Mouse (Mus musculus) adrenal gland, postnatal 4 days (tissue): Measurements from ENCODE around the gene Olfr686. TPM values are rescaled to one million over a fixed set of nuclear protein-coding genes. Genes with fewer than 3 reads are reported as not detected.

Experiments used
- DNase-seq, 2 experiments: peaks; one replicate each; pipeline ENCODE4 v3.0.0; 2021 to 2022; ENCODE audit warnings: low spot score in 2 of 2, mixed read lengths in 2 of 2
- long read RNA-seq, 2 experiments: library from polyadenylated mRNA; stranded (forward); transcript quantifications; one replicate each; pipeline ENCODE4 v2.0.0; 2021
- total RNA-seq, 2 experiments: library from RNA; stranded (reverse); gene quantifications; 2 replicates each; pipeline ENCODE4 v1.2.3; 2021

The Olfr686 gene
- not detected for total RNA-seq
- long read RNA-seq, experiment 1 = 0 reads
- long read RNA-seq, experiment 2 = 0 reads

DNA sequence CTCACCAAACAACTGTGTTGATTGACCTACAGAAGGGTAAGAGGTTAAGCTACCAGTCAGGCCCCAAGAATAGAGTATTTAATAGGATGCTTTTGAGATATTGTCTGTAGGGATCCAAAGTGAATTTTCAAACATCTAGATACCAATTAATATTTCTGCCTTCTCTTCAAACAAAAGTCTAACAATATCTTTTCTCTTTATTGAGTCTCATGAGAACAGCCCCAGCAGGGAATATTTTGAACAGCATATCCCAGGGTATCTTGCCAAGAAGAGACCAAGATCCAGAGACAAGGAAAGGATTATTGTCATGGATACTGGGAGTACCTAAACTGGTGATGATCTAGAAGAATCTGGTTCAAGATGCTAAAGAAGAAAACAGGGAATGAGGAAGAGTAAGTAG lies at the start of gene Olfr686:
TSS of gene Olfr686 (minus strand) at position 101 of the 400 bp plus-strand sequence.
- DNase-seq = no peak

DNA sequence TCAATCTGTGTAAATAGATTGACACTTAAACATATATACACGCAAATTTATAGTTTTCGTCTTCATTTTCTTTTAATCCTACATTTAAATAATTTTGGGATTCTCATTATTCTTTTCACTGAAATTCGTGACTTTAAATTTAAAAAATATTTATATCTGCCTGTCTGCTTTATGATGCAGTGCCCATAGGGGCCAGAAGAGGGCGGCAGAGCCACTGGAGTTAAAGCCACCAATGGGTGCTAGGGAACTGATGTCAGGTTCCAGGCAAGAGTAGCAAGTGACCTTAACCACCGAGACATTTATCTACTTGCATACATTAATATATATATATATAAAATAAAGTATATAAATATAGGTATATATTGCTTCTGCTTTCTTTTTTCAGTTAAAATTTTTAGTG lies 49.4 kb upstream of the Olfr686 start:
- no peak for DNase-seq

DNA sequence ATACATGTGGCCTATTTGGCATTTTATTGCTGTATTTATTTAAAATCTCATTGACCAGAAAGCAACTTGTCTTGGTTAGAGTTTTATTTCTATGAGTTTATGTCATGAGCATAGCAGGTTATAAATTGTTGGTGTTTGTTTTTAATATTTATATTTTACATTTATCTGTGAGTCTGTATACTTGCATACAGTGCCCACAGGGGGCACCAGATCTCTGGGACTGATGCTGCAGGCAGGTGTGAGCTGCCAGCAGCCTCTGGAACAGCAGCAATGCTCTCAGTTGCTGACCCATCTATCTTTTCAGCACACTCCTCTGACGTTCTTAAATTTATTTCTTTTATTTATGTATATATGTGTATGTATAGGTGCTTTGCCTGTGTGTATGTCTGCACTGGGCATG lies 40.9 kb upstream of the Olfr686 start:
- no peak for DNase-seq

DNA sequence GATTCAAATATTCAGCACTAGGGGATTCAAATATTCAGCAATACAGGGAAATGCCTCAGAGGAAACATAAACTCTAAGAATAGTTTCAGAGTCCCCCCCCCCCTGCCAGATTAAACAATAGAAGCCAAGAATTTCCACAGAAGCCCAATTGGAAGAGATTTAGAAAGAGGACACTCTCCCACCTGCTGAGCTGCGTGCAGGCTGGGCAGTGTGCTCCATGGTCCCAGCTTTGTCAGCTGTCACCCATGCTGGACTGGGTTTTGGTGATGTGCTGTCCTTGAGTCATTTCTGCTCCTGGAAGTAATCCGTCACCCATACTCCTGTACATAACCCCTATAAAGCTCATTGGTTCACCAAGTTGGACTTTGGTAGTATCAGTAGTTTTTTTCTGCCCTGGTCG lies 40.4 kb upstream of the Olfr686 start:
- no peak for DNase-seq

DNA sequence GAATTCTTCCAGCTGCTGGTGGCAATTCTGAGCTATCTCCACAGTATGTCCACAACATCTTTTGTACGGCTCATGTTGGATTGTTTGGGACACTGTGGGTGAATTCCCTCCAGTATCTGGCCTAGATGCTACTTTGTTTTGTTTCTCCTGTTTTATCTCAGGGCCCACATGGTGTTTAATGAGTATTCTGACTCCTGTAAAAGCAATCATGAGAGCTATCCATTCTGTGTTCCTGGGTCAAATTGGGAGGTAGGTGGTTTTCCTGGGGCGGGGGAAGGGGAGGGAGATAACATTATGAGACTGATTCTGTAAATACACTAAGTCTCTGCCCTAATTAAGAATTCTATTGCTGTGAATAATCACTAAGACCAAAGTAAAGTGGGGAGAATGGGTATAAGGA lies 22.1 kb upstream of the Olfr686 start:
- no peak for DNase-seq

DNA sequence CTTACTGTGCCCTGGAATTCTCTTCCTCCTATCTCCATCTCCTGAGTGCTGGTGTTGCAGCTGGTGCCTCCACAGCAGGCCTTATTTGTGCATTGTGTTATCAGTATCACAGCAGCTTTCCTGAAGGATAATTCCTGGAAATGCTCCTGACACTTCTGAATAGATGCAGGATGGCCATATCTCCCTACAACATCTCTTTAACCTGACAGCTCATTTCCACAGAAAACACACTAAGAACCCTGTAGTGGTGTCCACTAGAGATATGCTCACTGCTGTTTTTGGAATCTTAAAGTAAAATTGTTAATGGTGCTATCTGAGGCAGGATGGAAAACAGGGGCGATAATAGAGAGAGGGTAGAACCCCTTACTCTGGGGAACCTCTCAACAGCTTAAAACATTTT lies 20.9 kb upstream of the Olfr686 start:
- no peak for DNase-seq

DNA sequence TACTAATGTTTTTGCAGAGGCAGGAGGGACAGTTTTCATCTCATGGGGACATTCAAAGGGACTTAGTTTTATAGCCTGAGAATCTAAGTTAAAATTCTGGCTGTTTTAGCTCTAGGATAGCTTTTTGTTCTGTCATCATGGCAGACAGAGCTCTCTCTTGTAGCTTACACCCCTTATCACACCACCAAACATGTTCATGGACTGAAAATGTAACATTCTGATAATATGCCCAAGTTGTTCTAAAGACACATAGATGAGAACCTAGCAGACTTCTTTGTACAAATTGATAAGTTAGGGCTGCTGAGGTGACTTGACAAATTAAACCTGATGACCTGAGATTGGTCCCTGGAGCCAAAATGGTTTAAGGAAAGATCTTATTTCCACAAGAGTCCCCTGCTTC lies 19.4 kb upstream of the Olfr686 start:
- no peak for DNase-seq

DNA sequence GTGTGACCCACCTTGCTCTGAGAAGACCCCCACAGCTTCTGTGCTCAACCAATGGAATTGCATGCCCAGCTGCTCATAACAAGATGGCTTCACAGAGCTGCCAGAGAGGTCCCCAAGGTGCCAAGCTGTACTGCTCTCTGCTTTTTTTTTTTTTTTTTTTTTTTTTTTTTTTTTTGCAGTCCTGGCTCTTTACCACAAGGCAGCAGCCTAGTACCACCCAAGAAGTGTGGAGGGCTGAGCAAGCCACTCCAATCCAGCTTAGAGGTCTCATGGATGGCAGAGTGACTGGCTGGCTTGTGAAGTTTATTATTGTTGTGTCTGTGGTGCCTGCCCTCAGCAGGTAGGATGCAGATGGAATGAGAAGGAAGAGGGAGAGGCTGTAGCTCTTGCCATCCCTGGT lies 18.8 kb upstream of the Olfr686 start:
- no peak for DNase-seq

DNA sequence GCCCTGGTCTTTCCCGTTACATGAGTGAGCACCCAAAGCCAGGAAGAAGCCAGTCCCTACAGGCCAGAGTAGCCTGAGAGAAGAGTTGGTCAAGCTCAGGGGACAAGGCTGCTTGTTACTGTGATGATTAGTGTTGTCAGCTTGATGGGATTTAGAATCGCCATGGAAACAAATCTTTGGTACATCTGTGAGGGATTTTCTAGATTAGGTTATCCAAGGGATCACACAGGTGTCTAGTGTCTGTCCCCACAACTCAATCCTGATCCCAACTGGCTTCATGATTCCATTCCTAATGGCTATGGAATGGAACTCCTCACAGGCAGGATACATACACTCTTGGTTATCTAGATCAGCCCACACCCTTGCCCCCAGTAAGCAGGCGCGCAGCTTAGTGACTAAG lies 11.0 kb upstream of the Olfr686 start:
- DNase-seq = no peak

DNA sequence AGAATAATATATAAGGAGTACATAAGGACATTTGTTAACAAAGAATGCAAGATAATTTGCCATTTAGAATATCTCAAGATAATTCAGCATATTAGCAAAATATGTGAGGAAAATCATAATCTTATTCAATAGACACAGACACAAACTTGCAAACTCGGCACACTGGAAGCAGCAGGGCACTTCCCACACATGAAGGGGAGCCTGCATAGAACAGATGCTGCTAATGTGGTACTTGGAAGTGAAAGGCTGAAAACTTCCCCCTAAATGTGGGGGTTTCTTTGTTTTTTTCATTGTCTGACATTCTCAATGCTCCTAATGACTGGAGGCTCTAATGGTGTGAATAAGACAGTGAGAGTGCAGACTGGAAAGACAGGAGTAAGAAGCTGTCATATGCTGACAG lies 7.5 kb upstream of the Olfr686 start:
- DNase-seq = no peak

DNA sequence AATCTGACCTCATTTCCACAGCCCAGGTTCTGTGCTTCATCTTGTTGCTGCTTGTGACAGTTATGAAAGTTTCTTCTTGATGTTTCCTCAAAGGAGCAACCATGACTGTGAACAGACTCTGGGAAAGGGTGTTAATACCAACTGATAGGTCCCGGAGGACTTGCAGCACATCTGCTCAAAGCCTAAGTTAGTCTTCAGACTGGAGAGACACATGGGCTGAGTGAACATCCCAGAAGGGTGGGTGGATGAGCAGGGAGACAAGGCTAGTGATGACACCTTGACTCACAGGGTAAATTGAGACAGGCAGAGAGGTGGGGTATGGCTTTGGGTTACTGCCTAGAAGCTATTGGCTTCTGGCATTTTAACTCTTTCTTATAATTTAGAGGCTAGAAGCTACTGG lies 21.4 kb downstream of the Olfr686 start, which contains the start of gene Olfr685:
TSS of gene Olfr685 (minus strand) at position 101 of the 400 bp plus-strand sequence.
- no peak for DNase-seq

DNA sequence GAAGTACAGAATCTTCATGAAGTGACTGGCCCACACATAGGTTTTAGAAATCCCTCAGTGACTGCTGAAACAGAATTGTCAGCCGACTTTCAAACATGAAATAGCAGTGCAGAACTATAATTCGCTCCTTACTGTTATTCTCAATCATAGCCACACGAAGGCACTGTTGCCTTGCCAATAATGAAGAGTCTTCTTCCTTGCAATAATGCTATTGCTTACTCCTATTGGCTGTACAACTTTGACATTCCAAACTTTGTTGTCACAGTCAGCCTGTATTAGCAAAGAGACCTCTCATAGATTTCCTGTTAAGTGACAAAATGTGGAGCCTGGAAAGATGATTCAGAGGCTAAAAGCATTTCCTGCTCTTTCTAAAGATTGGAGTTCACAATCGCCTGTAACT lies 36.5 kb downstream of the Olfr686 start:
- DNase-seq = no peak

DNA sequence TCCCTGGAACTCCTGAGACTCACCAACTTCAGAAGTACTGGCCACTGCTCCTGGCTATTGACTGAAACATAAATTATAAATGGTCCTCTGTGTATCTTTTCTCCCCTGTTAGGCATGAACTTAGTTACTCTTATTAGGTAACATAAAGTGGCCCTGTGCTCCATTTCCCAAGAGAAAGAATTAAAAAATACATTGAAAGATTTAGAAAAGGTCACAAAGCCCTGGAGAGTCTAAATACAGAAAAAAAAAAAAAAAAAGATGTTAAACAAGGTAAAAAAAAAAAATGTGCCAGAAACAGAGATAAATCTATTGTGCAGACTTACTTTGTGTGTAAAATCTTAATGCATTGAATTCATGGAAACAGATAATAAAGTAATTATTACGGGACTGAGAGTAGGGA lies 43.7 kb downstream of the Olfr686 start, which contains the start of gene Olfr684:
TSS of gene Olfr684 (minus strand) at position 101 of the 400 bp plus-strand sequence.
- no peak for DNase-seq

Other genes with a start within 250 kb of the Olfr686 start
- not detected for gene Olfr670, start 244.9 kb downstream of the Olfr686 start, total RNA-seq
- gene Olfr671, start 228.4 kb downstream of the Olfr686 start, total RNA-seq = not detected
- gene Olfr672, start 205.5 kb downstream of the Olfr686 start, total RNA-seq = not detected
- gene Olfr675, start 179.0 kb downstream of the Olfr686 start, total RNA-seq = not detected
- gene Olfr676, start 174.8 kb downstream of the Olfr686 start, total RNA-seq = not detected
- gene Olfr677, start 156.1 kb downstream of the Olfr686 start, total RNA-seq = not detected
- gene Olfr678, start 143.0 kb downstream of the Olfr686 start, total RNA-seq = not detected
- gene Olfr679, start 126.3 kb downstream of the Olfr686 start, total RNA-seq = not detected
- not detected for gene Olfr680-ps1, start 114.7 kb downstream of the Olfr686 start, total RNA-seq
- not detected for gene Olfr681, start 90.6 kb downstream of the Olfr686 start, total RNA-seq
- not detected for gene Olfr683, start 60.5 kb downstream of the Olfr686 start, total RNA-seq
- not detected for gene Olfr684, start 43.8 kb downstream of the Olfr686 start, total RNA-seq
- gene Olfr685, start 21.5 kb downstream of the Olfr686 start, total RNA-seq = not detected
- gene Olfr688, start 80.6 kb upstream of the Olfr686 start, total RNA-seq = not detected
- not detected for gene Olfr689, start 103.7 kb upstream of the Olfr686 start, total RNA-seq
- gene Olfr690, start 126.6 kb upstream of the Olfr686 start, total RNA-seq = not detected
- not detected for gene Olfr691, start 134.8 kb upstream of the Olfr686 start, total RNA-seq
- gene Olfr692, start 160.7 kb upstream of the Olfr686 start, total RNA-seq = not detected
- not detected for gene Gm5901, start 167.6 kb upstream of the Olfr686 start, total RNA-seq
- gene Fam160a2, start 192.6 kb upstream of the Olfr686 start, total RNA-seq = 10 to 100 TPM; 35.0 to 41.9 TPM
- not detected for gene Cnga4, start 197.1 kb upstream of the Olfr686 start, total RNA-seq
- under 1 TPM; 0.22 to 0.23 TPM for gene Cckbr, start 218.2 kb upstream of the Olfr686 start, total RNA-seq